Mouse (Mus musculus) heart, embryonic 10.5 days (tissue): ENCODE results near the gene Ccdc22. TPM values are rescaled to one million over a fixed set of nuclear protein-coding genes. Genes with fewer than 3 reads are reported as not detected.

ENCODE experiments used
- DNase-seq: peaks from one replicate; pipeline ENCODE4 v3.0.0-alpha.2; 2017; ENCODE audit warnings: low spot score
- H3K27ac ChIP-seq: fragments of 300-500 bp; sonication (generic); 2 replicates; pipeline ENCODE4 v1.5.1; 2016; ENCODE audit warnings: mild to moderate bottlenecking
- H3K27me3 ChIP-seq: fragments of 300-500 bp; sonication (generic); 2 replicates; pipeline ENCODE4 v1.6.1; 2016; ENCODE audit warnings: mild to moderate bottlenecking; ENCODE audit not compliant: poor library complexity, insufficient read depth, severe bottlenecking
- H3K36me3 ChIP-seq: fragments of 300-500 bp; sonication (generic); 2 replicates; pipeline ENCODE4 v1.6.1; 2016; ENCODE audit warnings: mild to moderate bottlenecking, moderate library complexity
- H3K4me1 ChIP-seq: fragments of 300-500 bp; sonication (generic); 2 replicates; pipeline ENCODE4 v1.6.1; 2016; ENCODE audit warnings: mild to moderate bottlenecking
- H3K4me3 ChIP-seq: fragments of 300-500 bp; sonication (generic); 2 replicates; pipeline ENCODE4 v1.5.1; 2016; ENCODE audit warnings: mild to moderate bottlenecking, moderate library complexity
- H3K9me3 ChIP-seq: fragments of 300-500 bp; sonication (generic); 2 replicates; pipeline ENCODE4 v1.6.1; 2016; ENCODE audit warnings: mild to moderate bottlenecking, moderate library complexity
- WGBS: fragments of 180-500 bp; shearing (Covaris S2); methylation state at CpG from one replicate; pipeline ENCODE4 v1.1.7; 2016; 5-methylcytosine and 5-hydroxymethylcytosine counted together
- polyA plus RNA-seq: library from polyadenylated mRNA; unstranded; fragments of >200 nt; fragmentation: Nextera tagmentation; extraction: Ambion mirVana; gene quantifications from 2 replicates; pipeline ENCODE4 v1.2.1, GENCODE M21; 2016

The Ccdc22 gene
- polyA plus RNA-seq, result 27.1 and 27.6 TPM in 2 replicates

- Histone ChIP-seq H3K27ac (peak within 1 kb of the TSS; percentile 78; the same call in 1 of the 2 replicates), H3K27me3 (peaks cover 5% of the 10 kb centered on the region), H3K4me3 (peak within 1 kb of the TSS; percentile 59), H3K4me1 (no peaks in the 10 kb centered on the region), H3K36me3 (no peaks in the 10 kb centered on the region), H3K9me3 (no peaks in the 10 kb centered on the region)
- WGBS, result 15% methylated on average over 28 of the region's 28 CpGs
- DNase-seq, result peak; percentile 93
Measured at GRCm38 (mm10) chrX:7604879-7605574, at the start of gene Ccdc22. Gene Ccdc22 (minus strand): TSS chrX:7605517.

GRCm38 (mm10) chrX:7648671-7649304 lies 43.5 kb upstream of the Ccdc22 start:
- no peaks in the 10 kb centered on the region for H3K4me1 ChIP-seq
- DNase-seq, result peak; percentile 93
- peak overlapping the region; percentile 61 for H3K4me3 ChIP-seq
- H3K9me3 ChIP-seq, result no peaks in the 10 kb centered on the region
- no peaks in the 10 kb centered on the region for H3K27me3 ChIP-seq
- 11% methylated on average over 25 of the region's 25 CpGs for WGBS
- no peaks in the 10 kb centered on the region for H3K36me3 ChIP-seq
- peak overlapping the region; percentile 91 for H3K27ac ChIP-seq

GRCm38 (mm10) chrX:7645349-7645748 lies 40.0 kb upstream of the Ccdc22 start:
- peak; percentile 85 for DNase-seq
- Histone ChIP-seq H3K9me3 (no peaks in the 10 kb centered on the region), H3K4me3 (no peak overlapping the region), H3K27ac (no peak overlapping the region), H3K27me3 (peaks cover 7% of the 10 kb centered on the region; the same call in 1 of the 2 replicates), H3K4me1 (no peaks in the 10 kb centered on the region), H3K36me3 (no peaks in the 10 kb centered on the region)
- 15% methylated on average over 5 of the region's 5 CpGs for WGBS

DNA sequence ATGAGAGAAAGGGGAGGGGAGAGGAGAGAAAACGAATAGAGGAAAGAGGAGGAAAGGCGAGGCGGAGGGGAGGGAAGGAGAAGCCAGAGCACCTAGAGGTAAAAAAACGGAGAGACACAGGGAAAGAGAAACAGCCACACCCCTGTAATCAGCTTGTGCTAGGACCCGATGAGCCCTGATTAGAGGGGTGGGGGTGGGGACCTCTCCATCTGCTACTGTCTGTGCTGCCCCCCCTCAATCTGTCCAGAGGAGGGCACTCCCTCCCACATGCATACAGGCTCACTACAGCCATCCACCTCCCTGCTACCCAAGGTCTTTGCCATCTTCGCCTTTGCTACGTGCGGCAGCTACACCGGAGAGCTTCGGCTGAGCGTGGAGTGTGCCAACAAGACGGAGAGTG lies 35.5 kb upstream of the Ccdc22 start:
- no peaks in the 10 kb centered on the region for H3K9me3 ChIP-seq
- 28% methylated on average over 12 of the region's 12 CpGs for WGBS
- no peak for DNase-seq
- H3K27me3 ChIP-seq, result peaks cover 24% of the 10 kb centered on the region
- 0 out of 2 replicates have a peak, but pooled peaks cover 4% of the 10 kb centered on the region for H3K4me1 ChIP-seq
- no peak overlapping the region for H3K4me3 ChIP-seq
- H3K27ac ChIP-seq, result no peak overlapping the region
- H3K36me3 ChIP-seq, result no peaks in the 10 kb centered on the region

DNA sequence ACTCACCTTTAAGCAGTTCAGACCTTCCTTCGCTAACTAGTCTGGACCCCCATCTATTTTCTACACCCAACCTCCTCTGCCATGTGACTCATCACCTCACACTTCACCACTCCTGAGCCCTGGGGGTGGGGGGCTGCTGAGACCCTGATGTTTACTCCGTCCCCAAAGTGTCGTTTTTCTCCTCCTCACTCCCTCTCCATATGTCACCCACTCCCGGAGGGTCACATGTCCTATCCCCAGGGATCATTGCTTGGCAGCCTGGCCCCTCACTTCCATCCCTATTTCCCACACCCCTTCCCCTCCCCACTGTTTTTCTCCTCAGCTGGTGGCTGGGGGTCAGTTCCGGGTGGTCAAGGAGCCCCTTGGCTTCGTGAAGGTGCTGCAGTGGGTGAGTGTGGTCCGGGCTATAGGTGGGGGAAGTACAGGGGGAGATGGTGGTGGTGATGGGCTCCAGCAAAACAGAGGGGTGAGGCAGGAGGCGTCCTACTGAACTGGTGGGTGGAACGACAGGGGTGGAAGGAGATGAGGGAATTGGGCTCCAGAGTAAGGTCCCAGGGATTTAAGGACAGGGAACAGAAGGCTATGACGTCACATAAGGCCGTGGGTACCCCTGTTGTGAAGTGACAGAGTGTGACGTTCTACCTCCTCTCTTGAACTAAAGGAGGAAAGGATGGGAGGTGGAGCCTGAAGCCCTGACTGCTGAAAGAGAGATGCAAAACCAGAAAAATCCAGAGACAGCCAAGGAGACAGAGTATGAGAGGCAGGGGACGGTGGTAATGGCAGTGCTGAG lies 34.4 kb upstream of the Ccdc22 start:
- 21% methylated on average over 13 of the region's 13 CpGs for WGBS
- no peak for DNase-seq
- Histone ChIP-seq H3K9me3 (no peaks in the 10 kb centered on the region), H3K36me3 (no peaks in the 10 kb centered on the region), H3K4me3 (no peak overlapping the region), H3K4me1 (0 out of 2 replicates have a peak, but pooled peaks cover 4% of the 10 kb centered on the region), H3K27ac (no peak overlapping the region), H3K27me3 (peaks cover 24% of the 10 kb centered on the region)

- peak; percentile 92 for DNase-seq
- Histone ChIP-seq H3K36me3 (no peaks in the 10 kb centered on the region), H3K27me3 (peaks cover 24% of the 10 kb centered on the region), H3K4me1 (0 out of 2 replicates have a peak, but pooled peaks cover 4% of the 10 kb centered on the region), H3K4me3 (peak within 1 kb of the TSS; percentile 42), H3K27ac (no peak within 1 kb of the TSS), H3K9me3 (no peaks in the 10 kb centered on the region)
- 12% methylated on average over 42 of the region's 42 CpGs for WGBS
Measured at GRCm38 (mm10) chrX:7638401-7639091, 33.2 kb upstream of the Ccdc22 start, which contains the start of gene Syp. Gene Syp (plus strand): TSS chrX:7638471.

DNA sequence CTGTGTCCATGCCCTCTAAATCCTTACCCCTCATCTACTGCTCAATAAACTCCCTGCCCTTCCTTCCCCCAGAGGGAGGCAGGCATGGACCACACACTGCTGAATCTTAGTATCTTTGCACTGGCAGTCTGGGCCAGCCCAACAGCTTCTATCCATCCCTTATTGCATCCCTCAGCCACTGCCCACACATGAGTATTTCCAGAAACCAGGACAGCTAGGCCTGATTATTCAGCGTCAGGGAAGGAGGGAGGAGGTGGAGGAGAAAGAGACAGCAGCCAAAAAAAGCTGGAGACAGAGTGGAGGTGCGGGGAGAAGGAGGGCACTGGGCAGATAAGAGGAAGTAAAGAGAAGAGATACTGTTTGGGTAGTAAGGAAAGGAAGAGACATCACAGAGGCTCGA lies 29.8 kb upstream of the Ccdc22 start:
- DNase-seq, result no peak
- peaks cover 17% of the 10 kb centered on the region for H3K27me3 ChIP-seq
- WGBS, result 52% methylated on average over 3 of the region's 3 CpGs

DNA sequence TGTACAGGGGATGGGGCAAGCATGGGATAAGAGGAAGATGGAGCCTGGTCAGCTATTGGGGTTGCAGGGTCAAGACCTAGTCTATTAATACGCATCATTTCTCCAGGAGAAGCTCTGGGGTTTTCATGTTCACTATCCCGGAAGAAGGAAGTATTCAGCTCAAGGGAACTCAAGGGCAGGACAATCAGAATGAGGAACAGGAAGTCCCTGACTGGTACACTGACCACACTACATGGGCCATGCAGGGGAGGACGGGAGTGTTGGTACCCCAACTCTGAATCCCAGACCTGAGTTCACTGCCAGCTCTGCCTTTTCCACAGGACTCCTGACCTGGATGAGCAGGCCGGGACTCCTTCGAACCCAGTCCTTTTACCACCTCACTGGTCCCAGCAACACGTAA lies 27.2 kb upstream of the Ccdc22 start:
- no peaks in the 10 kb centered on the region for H3K36me3 ChIP-seq
- H3K9me3 ChIP-seq, result no peaks in the 10 kb centered on the region
- no peak overlapping the region for H3K4me3 ChIP-seq
- no peak for DNase-seq
- WGBS, result 84% methylated on average over 6 of the region's 6 CpGs
- H3K27ac ChIP-seq, result no peak overlapping the region
- H3K27me3 ChIP-seq, result no peaks in the 10 kb centered on the region
- no peaks in the 10 kb centered on the region for H3K4me1 ChIP-seq

More for the DNA sequence above, 29.8 kb upstream of the Ccdc22 start:
- Histone ChIP-seq H3K4me3 (no peak overlapping the region), H3K36me3 (no peaks in the 10 kb centered on the region), H3K9me3 (no peaks in the 10 kb centered on the region), H3K4me1 (0 out of 2 replicates have a peak, but pooled peaks cover 4% of the 10 kb centered on the region), H3K27ac (no peak overlapping the region)

DNA sequence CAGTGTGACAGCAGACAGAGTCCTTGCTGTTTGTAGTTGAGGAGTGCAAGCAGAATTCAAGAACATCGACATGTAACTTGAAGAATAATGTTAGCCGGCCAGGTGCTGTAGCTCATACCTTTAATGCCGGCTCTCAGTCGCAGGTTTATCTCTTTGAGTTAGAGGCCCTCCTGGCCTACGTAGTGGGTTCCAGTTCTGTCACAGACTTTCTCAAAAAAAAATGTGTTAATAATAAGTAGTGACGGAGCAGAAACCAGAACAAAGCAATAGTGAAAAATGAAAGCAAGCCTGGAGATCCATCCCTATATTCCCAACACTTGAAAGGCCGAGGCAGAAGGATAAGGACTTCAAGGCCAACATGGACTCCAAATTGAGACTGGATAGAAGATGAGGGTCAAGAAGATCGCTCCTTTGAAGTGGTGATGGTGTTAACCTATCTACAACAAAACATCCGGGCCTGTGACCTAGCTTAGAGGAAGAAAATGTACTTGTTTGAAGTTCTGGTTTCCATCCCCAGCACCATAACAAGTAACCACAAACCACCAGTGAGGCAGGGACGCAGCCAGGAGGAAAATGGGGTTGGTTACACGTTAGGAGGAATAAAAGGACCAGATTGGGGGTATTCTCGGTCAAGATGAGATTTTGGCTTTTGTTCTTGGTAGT lies 12.7 kb upstream of the Ccdc22 start:
- H3K4me1 ChIP-seq, result no peaks in the 10 kb centered on the region
- no peak overlapping the region for H3K4me3 ChIP-seq
- WGBS, result 78% methylated on average over 12 of the region's 12 CpGs
- no peaks in the 10 kb centered on the region for H3K36me3 ChIP-seq
- H3K9me3 ChIP-seq, result no peaks in the 10 kb centered on the region
- no peak overlapping the region for H3K27ac ChIP-seq
- H3K27me3 ChIP-seq, result no peaks in the 10 kb centered on the region
- DNase-seq, result no peak

GRCm38 (mm10) chrX:7610536-7611258 lies 5.4 kb upstream of the Ccdc22 start:
- H3K9me3 ChIP-seq, result no peaks in the 10 kb centered on the region
- DNase-seq, result no peak
- H3K36me3 ChIP-seq, result no peaks in the 10 kb centered on the region
- no peaks in the 10 kb centered on the region for H3K4me1 ChIP-seq
- no peak overlapping the region for H3K27ac ChIP-seq
- WGBS, result 18% methylated on average over 26 of the region's 26 CpGs
- H3K4me3 ChIP-seq, result peak overlapping the region; percentile 57
- peaks cover 14% of the 10 kb centered on the region for H3K27me3 ChIP-seq

DNA sequence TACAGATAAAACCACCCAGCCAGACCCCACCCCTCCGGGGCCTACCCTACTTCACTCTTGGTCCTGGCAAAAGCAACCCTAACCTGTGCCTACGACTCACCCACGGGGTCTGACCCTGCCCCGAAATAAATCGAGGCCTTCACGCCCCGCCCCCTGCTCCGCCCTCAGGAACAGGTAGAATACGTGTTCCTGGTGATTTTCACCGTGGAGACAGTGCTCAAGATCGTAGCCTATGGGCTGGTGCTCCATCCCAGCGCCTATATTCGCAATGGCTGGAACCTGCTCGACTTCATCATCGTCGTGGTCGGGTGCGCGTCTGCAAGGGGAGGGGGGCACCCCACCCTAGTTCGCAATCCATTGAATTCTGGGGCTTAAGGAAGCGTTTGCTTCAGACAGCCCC lies 4.7 kb upstream of the Ccdc22 start:
- Histone ChIP-seq H3K9me3 (no peaks in the 10 kb centered on the region), H3K4me1 (no peaks in the 10 kb centered on the region), H3K27me3 (peaks cover 14% of the 10 kb centered on the region), H3K36me3 (no peaks in the 10 kb centered on the region), H3K27ac (no peak overlapping the region), H3K4me3 (peak overlapping the region; percentile 57)
- WGBS, result 19% methylated on average over 21 of the region's 21 CpGs
- no peak for DNase-seq
